Mouse (Mus musculus): ENCODE results near the gene Tmem229b.

The Tmem229b gene

DNA sequence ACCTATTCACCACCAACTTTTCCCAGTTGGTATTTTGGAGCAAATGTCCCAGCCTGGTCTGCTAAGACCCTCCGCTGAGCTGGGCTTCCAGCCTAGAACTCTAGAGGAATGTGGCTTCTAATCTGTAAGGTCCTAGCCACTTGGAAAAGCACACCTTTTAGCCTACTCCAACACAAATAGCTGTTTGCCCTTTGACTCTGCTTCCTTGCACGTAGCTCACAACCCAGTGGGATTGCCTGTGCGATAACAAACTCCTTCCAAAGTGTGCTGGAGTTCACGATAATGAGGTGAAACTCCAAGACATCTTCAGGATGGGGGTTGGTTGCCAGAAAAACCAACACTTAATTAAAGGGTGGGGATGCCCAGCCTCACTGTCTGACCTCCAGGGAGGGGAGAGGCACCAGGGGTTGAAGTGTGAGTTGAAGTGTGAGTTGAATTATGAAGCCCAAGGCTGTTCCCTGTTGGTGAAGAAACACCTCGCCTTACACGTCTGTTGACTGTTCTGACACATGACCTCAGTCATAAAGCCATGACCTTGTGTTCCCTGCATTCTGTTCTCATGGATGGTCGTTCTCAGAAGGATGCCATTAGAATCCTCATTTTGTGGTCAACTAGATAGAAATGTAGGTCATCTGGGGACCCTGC is 67.9 kb downstream of the Tmem229b start:
- no peak for TF ChIP-seq GATA4 (IDR thresholded peaks at IDR 0.05; ENCODE audit: insufficient replicate concordance, low read length)

DNA sequence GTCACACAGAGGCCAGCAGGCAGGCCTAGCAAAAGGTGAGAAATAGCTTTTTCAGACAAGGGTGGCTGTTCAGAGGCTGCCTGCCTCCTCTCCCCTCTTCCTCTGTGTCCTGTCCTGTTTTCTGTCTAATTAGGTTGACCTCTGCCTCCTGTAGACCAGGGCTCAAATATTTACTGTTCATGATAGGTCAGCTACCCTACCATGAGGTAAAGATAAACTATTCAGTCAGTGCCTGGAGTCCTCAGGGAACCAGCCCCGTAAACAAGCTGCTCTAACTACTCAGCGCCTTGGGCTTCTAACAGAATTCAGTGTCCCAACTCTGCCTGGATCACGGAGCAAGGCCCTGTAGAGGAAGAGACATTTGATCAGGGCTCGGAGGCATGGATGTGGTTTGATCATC is 70.9 kb downstream of the Tmem229b start:
- no peak for TF ChIP-seq GATA4 (IDR thresholded peaks at IDR 0.05; ENCODE audit: insufficient replicate concordance, low read length)

DNA sequence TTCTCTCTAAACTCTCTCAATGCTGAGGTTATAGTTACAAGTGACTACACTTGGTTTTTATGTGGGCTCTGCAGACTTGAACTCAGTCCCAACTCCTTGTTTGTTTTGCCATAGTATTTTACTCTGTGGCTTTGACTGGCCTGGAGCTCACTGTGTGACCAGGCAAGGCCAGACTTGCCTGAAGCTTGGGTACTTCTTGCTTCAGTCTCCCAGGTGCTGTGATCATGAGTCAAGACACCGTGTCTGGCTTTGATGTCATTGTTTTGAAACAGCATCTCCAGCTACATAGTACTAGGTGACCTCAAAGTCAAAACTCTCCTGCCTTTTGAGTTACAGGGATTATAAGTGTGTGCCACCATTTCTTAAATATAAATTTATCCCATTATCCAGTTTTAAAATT is 77.5 kb downstream of the Tmem229b start:
- no peak for TF ChIP-seq GATA4 (IDR thresholded peaks at IDR 0.05; ENCODE audit: insufficient replicate concordance, low read length)

DNA sequence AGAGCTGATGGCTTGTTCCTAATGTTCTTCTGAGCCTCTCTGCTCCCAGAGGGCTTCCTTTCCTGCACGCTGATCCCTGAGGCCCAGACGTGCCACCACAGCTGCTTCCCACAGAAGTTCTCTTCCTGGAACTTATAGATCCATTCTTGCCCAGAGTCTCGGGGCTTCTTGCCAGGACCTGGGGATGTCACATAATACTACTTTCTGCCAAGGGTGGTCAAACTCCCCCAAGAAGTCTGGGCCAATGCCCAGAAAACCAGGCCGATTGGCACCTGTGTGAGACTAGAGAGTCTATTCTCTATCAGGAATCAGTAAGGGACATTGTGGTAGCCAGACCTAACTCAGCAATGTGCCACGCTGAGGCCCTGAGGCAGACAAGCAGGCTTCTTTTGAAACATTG is 80.1 kb downstream of the Tmem229b start:
- no peak for TF ChIP-seq GATA4 (IDR thresholded peaks at IDR 0.05; ENCODE audit: insufficient replicate concordance, low read length)

DNA sequence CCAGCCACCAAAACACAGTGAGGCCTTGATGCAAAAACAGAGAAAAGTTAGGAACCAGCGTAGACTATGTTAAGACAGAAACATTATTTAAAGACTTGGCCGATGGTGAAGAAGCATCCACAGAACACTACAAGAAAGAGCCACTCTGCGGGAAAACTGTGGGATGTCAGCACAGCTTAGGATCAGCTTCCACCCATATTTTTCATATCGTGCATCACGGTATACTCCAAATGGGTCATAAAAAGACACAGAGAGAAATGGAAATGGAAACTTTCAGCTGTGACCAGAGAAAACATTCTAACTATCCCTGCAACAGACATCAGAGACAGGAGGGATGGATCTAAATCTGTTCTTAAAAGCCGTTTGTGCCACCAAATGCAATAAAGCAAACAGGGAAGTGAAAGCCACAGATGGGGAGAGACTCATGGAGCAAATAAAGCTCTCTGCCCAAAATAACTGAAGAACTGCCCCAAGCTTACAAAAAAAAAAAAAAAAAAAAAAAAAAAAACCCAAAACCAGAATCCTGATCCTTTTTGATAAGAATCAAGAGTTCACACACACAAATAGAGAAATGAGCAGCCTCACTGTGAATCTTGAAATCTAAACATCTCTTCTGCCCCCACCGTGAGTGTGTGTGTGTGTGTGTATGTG is 83.8 kb downstream of the Tmem229b start:
- no peak for TF ChIP-seq GATA4 (IDR thresholded peaks at IDR 0.05; ENCODE audit: insufficient replicate concordance, low read length)

DNA sequence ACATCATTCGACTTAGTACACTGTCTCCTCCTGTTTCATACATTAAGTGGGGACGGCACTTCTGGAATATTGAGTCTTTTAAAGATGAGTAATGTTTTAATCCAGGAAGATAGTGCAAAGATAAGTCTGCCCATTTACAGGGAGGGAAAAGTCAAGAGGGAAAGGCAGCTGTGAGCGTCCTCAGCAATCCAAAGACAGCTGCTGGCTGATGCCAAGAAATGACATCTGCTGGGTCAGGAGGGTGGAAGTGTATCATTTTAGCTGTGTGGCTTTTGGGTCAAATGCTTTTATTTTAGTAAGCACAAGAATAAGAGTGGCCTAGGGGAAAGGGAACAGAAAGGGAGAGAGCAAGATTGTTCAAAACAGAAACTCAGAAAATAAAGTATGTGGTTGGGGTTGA is 85.4 kb downstream of the Tmem229b start:
- no peak for TF ChIP-seq GATA4 (IDR thresholded peaks at IDR 0.05; ENCODE audit: insufficient replicate concordance, low read length)

DNA sequence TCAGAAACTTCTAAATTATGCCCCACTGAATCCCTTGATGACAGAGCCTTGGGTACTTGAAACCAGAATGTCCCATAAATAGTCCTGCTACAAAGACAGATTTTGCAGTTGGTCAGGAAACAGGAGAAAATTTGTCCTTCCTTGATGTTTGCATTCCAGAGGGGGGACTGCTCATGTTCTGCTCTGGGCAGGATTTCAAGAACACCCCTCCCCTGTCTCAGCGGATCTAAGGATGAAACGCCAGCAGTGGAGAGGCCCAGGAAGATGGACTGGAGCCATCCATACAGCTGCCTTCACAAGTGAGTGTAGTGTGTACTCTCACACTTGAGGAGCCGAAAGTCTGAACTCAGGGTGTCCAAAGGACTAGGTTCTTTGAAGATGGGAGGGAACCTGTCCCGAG is 86.0 kb downstream of the Tmem229b start:
- no peak for TF ChIP-seq GATA4 (IDR thresholded peaks at IDR 0.05; ENCODE audit: insufficient replicate concordance, low read length)

DNA sequence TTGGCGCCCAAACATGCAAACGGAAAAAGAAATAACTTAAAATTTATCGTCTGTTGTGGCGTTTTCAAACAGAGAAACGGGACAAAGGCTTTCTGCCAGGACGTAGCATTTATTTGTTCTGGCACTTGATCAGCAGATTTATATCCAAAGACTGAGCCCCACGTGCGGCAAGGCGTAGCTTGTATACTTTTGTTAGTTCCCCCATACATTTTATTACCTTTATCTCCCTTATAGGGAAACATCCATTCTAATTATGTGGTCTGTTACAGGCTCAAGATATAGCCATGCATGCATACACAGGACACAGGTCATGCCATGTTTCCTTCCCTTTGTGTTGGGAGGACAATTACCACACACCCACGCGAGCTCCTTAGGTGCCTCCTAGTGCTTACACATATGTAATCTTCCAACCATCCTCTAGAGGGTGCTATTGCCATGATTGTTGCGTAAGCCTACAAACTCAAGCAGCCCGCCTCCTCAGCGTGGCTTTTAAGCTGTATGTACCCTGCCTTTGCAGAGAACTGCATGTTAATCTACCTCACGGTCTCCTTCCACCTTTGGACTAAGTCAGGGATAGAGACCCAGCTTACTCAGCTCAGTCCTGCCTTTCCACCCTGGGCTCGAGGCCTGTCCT is 88.2 kb downstream of the Tmem229b start:
- TF ChIP-seq GATA4 (IDR thresholded peaks at IDR 0.05; ENCODE audit: insufficient replicate concordance, low read length): no peak

DNA sequence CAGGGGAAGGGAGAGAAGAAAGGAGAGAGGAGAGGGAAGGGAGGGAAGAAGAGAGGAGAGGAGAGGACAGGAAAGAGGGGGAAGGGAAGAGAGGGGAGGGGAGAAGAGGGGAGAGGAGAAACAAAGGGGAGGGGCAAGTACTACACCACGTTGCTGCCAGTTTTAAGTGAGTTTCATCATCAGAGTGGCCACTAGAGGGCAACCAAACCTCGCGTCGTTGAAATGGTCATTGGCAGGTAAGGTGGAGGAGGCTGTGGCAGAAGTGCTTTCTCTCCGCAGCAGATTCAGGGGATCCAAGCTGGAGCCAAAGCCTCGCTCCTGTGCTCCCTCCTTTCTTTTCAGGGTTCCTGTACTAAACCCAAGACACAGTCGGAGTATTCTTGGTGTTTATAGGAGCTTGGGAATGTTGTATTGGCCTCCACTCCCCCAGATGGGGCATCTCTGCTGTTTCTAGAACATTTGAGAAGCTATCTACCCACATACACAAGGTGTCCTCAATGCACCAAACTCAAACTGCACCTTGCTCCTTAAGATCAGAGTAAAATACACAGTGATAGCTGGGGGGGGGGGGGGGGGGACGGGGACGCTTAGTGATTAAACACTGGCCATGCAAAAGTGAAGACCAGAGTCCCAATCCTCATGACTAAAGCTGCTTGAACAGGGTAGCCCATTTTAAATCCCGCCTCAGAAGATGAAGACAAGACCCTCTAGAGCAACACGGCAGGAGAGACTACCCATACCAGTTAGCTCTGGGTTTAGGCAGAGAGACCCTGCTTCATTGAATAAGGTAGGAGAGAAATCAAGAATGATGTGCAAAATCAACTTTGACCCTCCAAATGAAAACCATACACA is 89.0 kb downstream of the Tmem229b start:
- TF ChIP-seq GATA4 (IDR thresholded peaks at IDR 0.05; ENCODE audit: insufficient replicate concordance, low read length): no peak

DNA sequence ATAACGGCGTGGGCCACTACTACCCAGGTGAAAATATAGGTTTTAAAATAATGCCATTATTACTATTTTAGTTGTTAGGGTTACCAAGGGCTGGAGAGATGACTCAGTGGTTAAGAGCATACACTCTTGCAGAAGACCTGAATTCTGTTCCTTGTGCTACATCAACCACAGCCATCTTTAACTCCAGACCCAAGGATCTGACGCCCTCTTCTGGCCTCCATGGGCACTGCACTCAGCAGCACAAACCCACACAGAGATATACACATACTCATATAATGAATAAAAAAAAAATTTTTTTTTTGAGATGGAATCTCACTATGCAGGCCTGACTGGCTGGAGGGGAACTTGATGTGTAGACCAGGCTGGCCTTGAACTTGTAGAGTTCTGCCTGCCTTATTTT is 91.1 kb downstream of the Tmem229b start:
- no peak for TF ChIP-seq GATA4 (IDR thresholded peaks at IDR 0.05; ENCODE audit: insufficient replicate concordance, low read length)

DNA sequence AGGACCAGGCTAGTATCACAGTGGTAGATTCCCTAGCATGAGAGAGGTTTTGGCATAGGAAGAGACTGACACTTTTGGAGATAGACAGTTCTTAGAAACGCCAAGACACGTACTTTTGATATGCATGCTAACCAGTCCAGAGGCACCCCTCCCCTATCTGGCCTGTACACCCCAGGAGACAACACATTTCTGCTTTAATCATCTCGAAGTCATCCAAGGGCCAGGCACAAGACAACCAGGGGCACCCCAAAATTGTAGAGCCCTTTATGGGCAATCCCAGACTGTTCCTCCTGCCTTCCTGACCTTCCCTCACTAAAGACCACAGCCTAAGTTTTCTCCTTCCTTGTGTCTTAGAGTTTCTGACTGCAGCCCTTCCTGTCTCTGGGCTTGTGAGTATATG is 91.9 kb downstream of the Tmem229b start:
- no peak for TF ChIP-seq GATA4 (IDR thresholded peaks at IDR 0.05; ENCODE audit: insufficient replicate concordance, low read length)

DNA sequence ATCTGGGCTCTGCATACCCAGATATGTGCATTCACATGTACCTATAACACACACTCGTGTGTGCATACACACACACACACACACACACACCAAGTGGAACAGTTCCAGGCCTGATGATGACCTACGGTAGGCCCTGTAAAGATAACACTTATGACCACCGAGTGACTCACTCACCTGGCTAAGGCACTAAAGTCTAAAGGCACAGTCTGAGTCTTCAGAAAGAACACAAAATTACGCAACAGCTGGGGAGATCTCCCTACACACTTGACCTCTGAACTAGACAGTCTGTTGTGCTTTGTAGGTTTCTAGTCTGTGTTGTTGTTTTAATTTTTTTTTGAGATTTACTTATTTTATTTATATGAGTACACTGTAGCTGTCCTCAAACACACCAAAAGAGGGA is 93.0 kb downstream of the Tmem229b start:
- TF ChIP-seq GATA4 (IDR thresholded peaks at IDR 0.05; ENCODE audit: insufficient replicate concordance, low read length): no peak
